Mouse (Mus musculus): ENCODE data around the gene Dlg2. TPM values are rescaled to one million over a fixed set of nuclear protein-coding genes. Genes with fewer than 3 reads are reported as not detected.

Gene Dlg2
- polyA plus RNA-seq, 1 experiment = 0.85 TPM

DNA sequence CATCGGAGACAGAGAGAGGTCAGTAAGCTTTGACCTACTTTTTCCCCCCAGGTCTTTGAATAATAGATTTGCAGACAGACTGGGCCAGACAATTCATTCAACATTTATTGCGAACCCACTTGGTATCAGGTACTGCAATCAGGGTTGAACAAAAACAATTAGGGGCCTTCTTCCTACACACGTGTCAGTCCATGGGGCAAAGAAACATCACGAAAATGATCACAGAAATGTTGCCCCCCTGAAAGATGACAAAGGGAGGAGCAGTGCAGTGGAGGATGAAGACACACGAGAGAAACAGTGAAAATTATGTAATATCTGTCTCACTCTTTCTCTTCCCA is 966.9 kb downstream of the Dlg2 start:
- no peak overlapping the region for H3K4me3 ChIP-seq (ENCODE audit: low read depth, low read length)
- H3K9ac ChIP-seq (ENCODE audit: low read depth, poor library complexity, severe bottlenecking) = no peak overlapping the region
- no peaks in the 10 kb centered on the region for H3K4me1 ChIP-seq (ENCODE audit: control insufficient read depth, insufficient read depth, low read length)
- H3K9me3 ChIP-seq (replicated peaks; ENCODE audit: control insufficient read depth, insufficient read depth, low read length, poor library complexity, severe bottlenecking) = no peaks in the 10 kb centered on the region
- H3K36me3 ChIP-seq (ENCODE audit: control insufficient read depth, insufficient read depth, low read length, poor library complexity, severe bottlenecking) = no peaks in the 10 kb centered on the region
- TF ChIP-seq POLR2A (IDR thresholded peaks at IDR 0.05; ENCODE audit: insufficient read depth, low read length) (no peak), EP300 (IDR thresholded peaks at IDR 0.05; ENCODE audit: insufficient read depth, low read depth, low read length) (no peak), CTCF (IDR thresholded peaks at IDR 0.05; ENCODE audit: low read depth, low read length) (no peak)
- H3K27ac ChIP-seq (ENCODE audit: insufficient read depth, low read length) = no peak overlapping the region
- no peaks in the 10 kb centered on the region for H3K27me3 ChIP-seq (ENCODE audit: control insufficient read depth, insufficient read depth, low read length, poor library complexity, severe bottlenecking)

DNA sequence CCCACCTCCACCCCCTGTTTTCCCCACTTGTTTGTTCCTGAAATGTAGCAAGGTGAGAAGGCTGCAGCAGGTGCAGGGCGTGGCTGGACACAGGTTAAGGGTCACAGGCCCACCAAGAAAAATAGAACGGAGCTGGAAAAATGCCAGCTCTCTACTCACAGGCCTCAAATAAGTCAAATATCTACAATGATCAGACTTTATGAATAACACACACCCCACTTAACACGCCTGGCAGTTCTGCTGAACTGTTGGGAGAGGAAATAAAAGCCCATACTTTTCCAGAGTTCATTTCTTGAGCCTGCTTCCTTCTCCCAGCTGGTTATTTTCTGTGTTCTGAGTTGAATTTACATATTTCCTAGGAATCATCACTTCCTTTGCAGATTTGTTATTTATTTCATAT is 967.4 kb downstream of the Dlg2 start:
- H3K4me1 ChIP-seq (ENCODE audit: control insufficient read depth, insufficient read depth, low read length) = no peaks in the 10 kb centered on the region
- H3K9me3 ChIP-seq (replicated peaks; ENCODE audit: control insufficient read depth, insufficient read depth, low read length, poor library complexity, severe bottlenecking) = no peaks in the 10 kb centered on the region
- no peaks in the 10 kb centered on the region for H3K36me3 ChIP-seq (ENCODE audit: control insufficient read depth, insufficient read depth, low read length, poor library complexity, severe bottlenecking)
- H3K9ac ChIP-seq (ENCODE audit: low read depth, poor library complexity, severe bottlenecking) = no peak overlapping the region
- H3K27me3 ChIP-seq (ENCODE audit: control insufficient read depth, insufficient read depth, low read length, poor library complexity, severe bottlenecking) = no peaks in the 10 kb centered on the region
- no peak overlapping the region for H3K4me3 ChIP-seq (ENCODE audit: low read depth, low read length)
- H3K27ac ChIP-seq (ENCODE audit: insufficient read depth, low read length) = no peak overlapping the region
- TF ChIP-seq CTCF (IDR thresholded peaks at IDR 0.05; ENCODE audit: low read depth, low read length) (no peak), POLR2A (IDR thresholded peaks at IDR 0.05; ENCODE audit: insufficient read depth, low read length) (no peak), EP300 (IDR thresholded peaks at IDR 0.05; ENCODE audit: insufficient read depth, low read depth, low read length) (no peak)

DNA sequence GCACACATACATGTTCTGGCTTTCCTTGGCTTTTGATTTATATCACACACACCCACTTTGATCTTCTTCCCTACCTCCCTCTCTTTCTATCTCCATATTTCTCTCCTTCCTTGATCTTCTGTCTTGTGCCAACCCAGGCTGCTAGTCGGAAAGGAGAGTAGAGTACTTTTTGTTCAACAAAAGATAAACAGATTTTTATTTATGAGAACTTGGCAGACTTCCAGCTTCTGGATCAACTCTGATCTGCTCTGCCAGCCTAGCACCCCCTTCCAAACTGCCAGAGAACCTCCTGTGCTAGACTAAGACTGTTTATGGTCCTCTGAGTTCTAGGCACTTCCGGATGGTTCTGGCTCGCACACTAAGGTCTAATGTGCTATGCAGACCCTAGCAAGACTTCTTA is 968.3 kb downstream of the Dlg2 start:
- H3K4me3 ChIP-seq (ENCODE audit: low read depth, low read length) = no peak overlapping the region
- TF ChIP-seq CTCF (IDR thresholded peaks at IDR 0.05; ENCODE audit: low read depth, low read length) = no peak
- TF ChIP-seq EP300 (IDR thresholded peaks at IDR 0.05; ENCODE audit: insufficient read depth, low read depth, low read length) = no peak
- TF ChIP-seq POLR2A (IDR thresholded peaks at IDR 0.05; ENCODE audit: insufficient read depth, low read length) = no peak
- no peaks in the 10 kb centered on the region for H3K27me3 ChIP-seq (ENCODE audit: control insufficient read depth, insufficient read depth, low read length, poor library complexity, severe bottlenecking)
- no peaks in the 10 kb centered on the region for H3K4me1 ChIP-seq (ENCODE audit: control insufficient read depth, insufficient read depth, low read length)
- H3K9me3 ChIP-seq (replicated peaks; ENCODE audit: control insufficient read depth, insufficient read depth, low read length, poor library complexity, severe bottlenecking) = no peaks in the 10 kb centered on the region
- H3K27ac ChIP-seq (ENCODE audit: insufficient read depth, low read length) = no peak overlapping the region
- H3K36me3 ChIP-seq (ENCODE audit: control insufficient read depth, insufficient read depth, low read length, poor library complexity, severe bottlenecking) = no peaks in the 10 kb centered on the region
- no peak overlapping the region for H3K9ac ChIP-seq (ENCODE audit: low read depth, poor library complexity, severe bottlenecking)

DNA sequence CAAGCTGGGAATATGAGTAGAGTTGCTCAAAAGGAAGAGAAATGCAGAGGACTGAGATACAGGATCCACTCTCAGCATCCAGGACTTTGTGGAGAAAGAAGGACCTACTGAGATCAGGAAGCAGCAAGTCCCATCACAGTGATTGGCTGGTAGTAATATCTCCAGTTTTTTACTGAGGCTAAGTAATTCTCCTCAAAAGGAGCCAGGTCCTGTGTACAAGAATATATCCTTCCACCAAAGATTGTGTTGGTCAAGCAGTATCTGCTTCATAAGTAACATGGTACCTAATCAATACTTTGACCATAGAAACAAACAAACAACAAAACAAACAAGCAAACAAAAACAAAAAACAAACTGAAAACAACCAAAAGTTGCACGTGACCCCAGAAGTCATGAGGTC is 980.3 kb downstream of the Dlg2 start:
- Histone ChIP-seq H3K4me3 (ENCODE audit: low read depth, low read length) (no peak overlapping the region), H3K27me3 (ENCODE audit: control insufficient read depth, insufficient read depth, low read length, poor library complexity, severe bottlenecking) (no peaks in the 10 kb centered on the region), H3K36me3 (ENCODE audit: control insufficient read depth, insufficient read depth, low read length, poor library complexity, severe bottlenecking) (no peaks in the 10 kb centered on the region), H3K4me1 (ENCODE audit: control insufficient read depth, insufficient read depth, low read length) (no peaks in the 10 kb centered on the region), H3K27ac (ENCODE audit: insufficient read depth, low read length) (no peak overlapping the region), H3K9me3 (replicated peaks; ENCODE audit: control insufficient read depth, insufficient read depth, low read length, poor library complexity, severe bottlenecking) (no peaks in the 10 kb centered on the region), H3K9ac (ENCODE audit: low read depth, poor library complexity, severe bottlenecking) (no peak overlapping the region)
- TF ChIP-seq POLR2A (IDR thresholded peaks at IDR 0.05; ENCODE audit: insufficient read depth, low read length) = no peak
- TF ChIP-seq EP300 (IDR thresholded peaks at IDR 0.05; ENCODE audit: insufficient read depth, low read depth, low read length) = no peak
- TF ChIP-seq CTCF (IDR thresholded peaks at IDR 0.05; ENCODE audit: low read depth, low read length) = no peak

DNA sequence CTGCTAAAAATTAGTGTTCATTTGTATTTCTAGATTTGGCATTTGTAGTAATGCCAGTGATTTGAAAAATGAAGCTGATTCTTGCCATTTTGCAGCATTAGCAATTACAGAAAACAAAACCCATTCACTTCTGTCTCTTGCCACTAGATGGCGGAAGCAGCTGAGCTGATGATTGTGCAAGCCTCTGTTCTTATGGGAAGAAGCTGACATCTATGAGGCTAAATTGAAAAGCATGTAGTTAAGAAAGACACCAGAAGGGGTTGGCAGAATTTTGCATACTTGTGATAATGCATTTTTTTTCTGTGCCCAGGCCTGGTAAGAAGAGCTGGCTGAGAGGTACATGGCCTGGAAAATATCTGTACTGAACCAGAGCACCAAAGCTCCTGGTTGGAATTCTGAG is 980.7 kb downstream of the Dlg2 start:
- no peak overlapping the region for H3K9ac ChIP-seq (ENCODE audit: low read depth, poor library complexity, severe bottlenecking)
- no peak overlapping the region for H3K27ac ChIP-seq (ENCODE audit: insufficient read depth, low read length)
- no peak overlapping the region for H3K4me3 ChIP-seq (ENCODE audit: low read depth, low read length)
- no peaks in the 10 kb centered on the region for H3K36me3 ChIP-seq (ENCODE audit: control insufficient read depth, insufficient read depth, low read length, poor library complexity, severe bottlenecking)
- no peaks in the 10 kb centered on the region for H3K27me3 ChIP-seq (ENCODE audit: control insufficient read depth, insufficient read depth, low read length, poor library complexity, severe bottlenecking)
- H3K4me1 ChIP-seq (ENCODE audit: control insufficient read depth, insufficient read depth, low read length) = no peaks in the 10 kb centered on the region
- H3K9me3 ChIP-seq (replicated peaks; ENCODE audit: control insufficient read depth, insufficient read depth, low read length, poor library complexity, severe bottlenecking) = no peaks in the 10 kb centered on the region
- TF ChIP-seq CTCF (IDR thresholded peaks at IDR 0.05; ENCODE audit: low read depth, low read length) = peak; percentile 17
- TF ChIP-seq EP300 (IDR thresholded peaks at IDR 0.05; ENCODE audit: insufficient read depth, low read depth, low read length) = no peak
- TF ChIP-seq POLR2A (IDR thresholded peaks at IDR 0.05; ENCODE audit: insufficient read depth, low read length) = no peak

DNA sequence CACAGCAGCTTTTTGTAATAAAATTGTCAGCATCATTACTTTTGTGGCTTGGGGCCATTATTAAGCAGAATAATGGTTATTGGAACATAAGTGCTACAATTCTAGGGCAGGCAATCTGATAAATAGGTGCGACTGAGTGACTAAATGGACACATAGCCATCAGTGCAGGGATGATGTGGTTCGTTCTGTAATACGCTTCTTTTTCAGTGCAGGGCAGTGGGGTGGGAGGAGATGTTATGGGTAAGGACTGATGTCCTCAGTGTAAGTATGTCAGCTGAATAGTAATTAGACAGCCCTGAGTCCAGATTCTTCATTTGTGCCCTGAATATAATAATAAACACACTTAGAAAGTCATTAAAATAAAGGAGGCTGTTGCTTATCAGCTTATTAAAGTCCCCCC is 984.9 kb downstream of the Dlg2 start:
- no peaks in the 10 kb centered on the region for H3K36me3 ChIP-seq (ENCODE audit: control insufficient read depth, insufficient read depth, low read length, poor library complexity, severe bottlenecking)
- TF ChIP-seq CTCF (IDR thresholded peaks at IDR 0.05; ENCODE audit: low read depth, low read length) (no peak), EP300 (IDR thresholded peaks at IDR 0.05; ENCODE audit: insufficient read depth, low read depth, low read length) (no peak), POLR2A (IDR thresholded peaks at IDR 0.05; ENCODE audit: insufficient read depth, low read length) (no peak)
- H3K4me1 ChIP-seq (ENCODE audit: control insufficient read depth, insufficient read depth, low read length) = no peaks in the 10 kb centered on the region
- H3K9ac ChIP-seq (ENCODE audit: low read depth, poor library complexity, severe bottlenecking) = no peak overlapping the region
- H3K27ac ChIP-seq (ENCODE audit: insufficient read depth, low read length) = no peak overlapping the region
- H3K9me3 ChIP-seq (replicated peaks; ENCODE audit: control insufficient read depth, insufficient read depth, low read length, poor library complexity, severe bottlenecking) = no peaks in the 10 kb centered on the region
- no peaks in the 10 kb centered on the region for H3K27me3 ChIP-seq (ENCODE audit: control insufficient read depth, insufficient read depth, low read length, poor library complexity, severe bottlenecking)
- no peak overlapping the region for H3K4me3 ChIP-seq (ENCODE audit: low read depth, low read length)

All from ES-Bruce4 (cell line).